In the genomic region with DNA sequence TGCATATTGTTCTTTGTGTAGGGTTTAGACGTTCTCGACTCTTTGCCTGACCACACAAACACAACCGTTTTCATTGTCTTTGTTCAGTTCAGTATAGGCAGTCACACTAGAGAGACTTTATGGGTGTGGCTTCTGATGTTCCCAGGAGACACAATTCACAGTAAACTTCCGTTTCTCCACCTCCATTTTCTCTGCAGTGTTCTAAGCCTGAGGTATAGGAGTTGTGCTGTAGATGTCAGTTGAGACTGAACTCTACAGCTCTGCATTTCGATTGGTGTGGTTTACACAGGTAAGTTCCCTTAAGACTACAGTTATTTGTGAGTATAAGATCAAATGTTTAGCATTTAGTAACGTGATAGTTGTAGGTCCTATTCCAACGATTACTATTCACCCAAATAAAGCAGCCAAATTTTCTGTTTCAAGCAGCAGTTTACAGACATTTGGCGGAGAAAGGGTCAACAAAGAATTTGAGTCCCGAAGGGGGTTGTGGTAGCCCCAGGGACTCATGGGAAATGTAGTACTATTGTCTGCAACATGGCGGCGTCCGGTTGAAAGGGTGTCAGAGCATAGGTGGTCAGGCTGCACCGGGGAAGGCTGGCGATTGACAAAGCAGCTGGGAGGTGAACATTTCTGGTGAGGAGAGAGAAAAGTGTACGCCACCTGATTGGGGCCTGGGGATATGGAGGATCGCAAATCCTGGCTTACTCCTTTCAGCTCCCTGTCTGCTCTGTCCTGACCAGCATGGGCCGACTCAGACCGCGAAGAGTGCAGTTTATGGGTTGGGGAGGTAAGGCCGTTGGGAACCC, we compare ENCODE assay signal across 8 mouse cellular contexts. TPM values are rescaled to one million over a fixed set of nuclear protein-coding genes. Genes with fewer than 3 reads are reported as not detected.
DNase-seq lines count a peak whose midpoint lies in the region; ATAC-seq lines count a peak whose summit lies in the region.

Alkbh8 (plus strand) TSS at position 179 of the 806 bp plus-strand sequence.

- peak within 1 kb of the TSS; percentile 59 for H3K4me2 ChIP-seq in hindbrain, embryonic 15.5 days

- H3K9me3 ChIP-seq in hindbrain, embryonic 15.5 days: no peaks in the 10 kb centered on the region

- H3K4me3 ChIP-seq in hindbrain, embryonic 15.5 days: peak within 1 kb of the TSS; percentile 56

- DNase-seq in R1 (ENCODE audit: low read depth, low spot score): peak; percentile 94
- peak; percentile 75 to 83 for DNase-seq in cerebellum, postnatal 36 days
- peak; percentile 82 to 88 for DNase-seq in frontal cortex, postnatal 36 days (ENCODE audit: low spot score in 2 of 2)
- peak; percentile 80 for DNase-seq in left cerebral cortex, adult 11 months (ENCODE audit: low spot score)
- DNase-seq in lung, postnatal 4 days: peak; percentile 65 to 80
- DNase-seq in retina, postnatal 7 days (ENCODE audit: low read depth, low spot score): peak; percentile 60
- peak; percentile 50 for DNase-seq in urinary bladder, adult 2 months (ENCODE audit: low spot score)

- peak within 1 kb of the TSS; percentile 86 for H3K27ac ChIP-seq in hindbrain, embryonic 15.5 days (replicated peaks)

- under 1% methylated on average over 20 of the region's 20 CpGs for WGBS in hindbrain, embryonic 15.5 days

- peaks cover 11% of the 10 kb centered on the region; the same call in 1 of the 2 replicates for H3K36me3 ChIP-seq in hindbrain, embryonic 15.5 days

- ATAC-seq in hindbrain, embryonic 15.5 days (ENCODE audit: low FRiP score, low read depth): peak; percentile 97

- H3K27me3 ChIP-seq in hindbrain, embryonic 15.5 days: no peaks in the 10 kb centered on the region

- H3K9ac ChIP-seq in hindbrain, embryonic 15.5 days: peak within 1 kb of the TSS; percentile 55

- peaks cover 15% of the 10 kb centered on the region for H3K4me1 ChIP-seq in hindbrain, embryonic 15.5 days (replicated peaks)

RNA-seq across cellular contexts. Expression of gene Alkbh8, which starts in this region (rescaled TPM):
- polyA plus RNA-seq in hindbrain, embryonic 15.5 days (2015; fragmentation: Nextera tagmentation; extraction: Ambion mirVana): 55.2 and 59.4 TPM in 2 replicates
- 4.4 and 5.8 TPM in 2 replicates for polyA plus RNA-seq in urinary bladder, adult 2 months (2012; rRNA removed)

Comparison
In these comparisons a context has a peak if more than half of its experiments do, and no peak if none do; other contexts are left out.
1. Peak in every context shown above with its lines: DNase-seq, ATAC-seq, H3K4me3 ChIP-seq and H3K27ac ChIP-seq.